Mouse (Mus musculus) sigmoid colon, adult 10 weeks (tissue): Measurements from ENCODE around the gene Evl. TPM values are rescaled to one million over a fixed set of nuclear protein-coding genes. Genes with fewer than 3 reads are reported as not detected.

Experiments used
- polyA plus RNA-seq: library from polyadenylated mRNA; stranded (reverse); fragments of 350-450 nt; fragmentation: Illumina TruSeq; extraction: RNeasy Lipid Tissue Mini Kit (QIAGEN cat#74804); gene quantifications from one replicate; pipeline ENCODE4 v1.2.3, GENCODE M21; 2014; ENCODE audit warnings: low read depth, low replicate concordance

Gene Evl
- polyA plus RNA-seq, result 26.5 TPM

GRCm38 (mm10) chr12:108554120-108554841, at the start of gene Evl:
TSS of gene Evl (plus strand) at chr12:108554720.

GRCm38 (mm10) chr12:108702185-108702584, 147.7 kb downstream of the Evl start, which contains the start of gene Degs2:
TSS of gene Degs2 (minus strand) at chr12:108702315.

Other genes with a start within 250 kb of the Evl start
- 0.19 TPM for gene Hhipl1, start 248.4 kb upstream of the Evl start, polyA plus RNA-seq
- gene Cyp46a1, start 220.3 kb upstream of the Evl start, polyA plus RNA-seq, result not detected
- gene Eml1, start 183.8 kb upstream of the Evl start, polyA plus RNA-seq, result 31.6 TPM
- gene Degs2, start 147.6 kb downstream of the Evl start, polyA plus RNA-seq, result 16.7 TPM
- gene Yy1, start 238.3 kb downstream of the Evl start, polyA plus RNA-seq, result 92.4 TPM